Mouse (Mus musculus) mature B cell (primary cell): ENCODE data around the gene Itm2c.

ENCODE experiments used
- in situ Hi-C: fragments of 300-500 bp; cut with MboI; formaldehyde crosslinking; loops from 2 replicates; pipeline ENCODE4 v1.14.3; 2019

Gene Itm2c

GRCm38 (mm10) chr1:85899388-85899761 lies 5.3 kb downstream of the Itm2c start:
- in situ Hi-C loops = no loop called here

GRCm38 (mm10) chr1:85900521-85901333 lies 6.6 kb downstream of the Itm2c start:
- in situ Hi-C loops = no loop called here

GRCm38 (mm10) chr1:85901516-85902107 lies 7.5 kb downstream of the Itm2c start:
- in situ Hi-C loops = no loop called here

- in situ Hi-C loops = no loop called here
Measured at GRCm38 (mm10) chr1:85902108-85902561, 8.1 kb downstream of the Itm2c start.

GRCm38 (mm10) chr1:85906892-85907291 lies 12.8 kb downstream of the Itm2c start:
- in situ Hi-C loops = no loop called here

GRCm38 (mm10) chr1:85908754-85909590 lies 14.9 kb downstream of the Itm2c start:
- in situ Hi-C loops = no loop called here

GRCm38 (mm10) chr1:85913078-85913755 lies 19.1 kb downstream of the Itm2c start:
- in situ Hi-C loops = no loop called here

GRCm38 (mm10) chr1:85915890-85916289 lies 21.8 kb downstream of the Itm2c start:
- in situ Hi-C loops = no loop called here

- in situ Hi-C loops = no loop called here
Measured at GRCm38 (mm10) chr1:85916830-85917450, 22.9 kb downstream of the Itm2c start.

- in situ Hi-C loops = no loop called here
Measured at GRCm38 (mm10) chr1:85919621-85920020, 25.5 kb downstream of the Itm2c start.

GRCm38 (mm10) chr1:85921725-85922124 lies 27.6 kb downstream of the Itm2c start:
- in situ Hi-C loops = no loop called here

GRCm38 (mm10) chr1:85922127-85922864 lies 28.2 kb downstream of the Itm2c start:
- in situ Hi-C loops = no loop called here

GRCm38 (mm10) chr1:85922865-85923211 lies 28.8 kb downstream of the Itm2c start:
- in situ Hi-C loops = no loop called here

GRCm38 (mm10) chr1:85925183-85925582 lies 31.1 kb downstream of the Itm2c start:
- in situ Hi-C loops = loop anchor here (5.0 kb wide), 1 partner anchor 82 kb away; no protein-coding TSS in a partner anchor

GRCm38 (mm10) chr1:85928057-85928687 lies 34.1 kb downstream of the Itm2c start, which contains the start of gene 4933407L21Rik:
Gene 4933407L21Rik (plus strand): TSS chr1:85928483.
- in situ Hi-C loops = loop anchor here (5.0 kb wide), 1 partner anchor 79 kb away; no protein-coding TSS in a partner anchor

- in situ Hi-C loops = loop anchor here (5.0 kb wide), 1 partner anchor 79 kb away; no protein-coding TSS in a partner anchor
Measured at GRCm38 (mm10) chr1:85928688-85929065, 34.6 kb downstream of the Itm2c start.

- in situ Hi-C loops = loop anchor here (5.0 kb wide), 1 partner anchor 78 kb away; no protein-coding TSS in a partner anchor
Measured at GRCm38 (mm10) chr1:85929406-85929805, 35.3 kb downstream of the Itm2c start.

GRCm38 (mm10) chr1:85931170-85931569 lies 37.1 kb downstream of the Itm2c start:
- in situ Hi-C loops = no loop called here

- in situ Hi-C loops = no loop called here
Measured at GRCm38 (mm10) chr1:85933226-85933625, 39.1 kb downstream of the Itm2c start.
